Mouse (Mus musculus) gonadal fat pad, adult 2 months (tissue): ENCODE measurements around the gene Gm5890. TPM values are rescaled to one million over a fixed set of nuclear protein-coding genes. Genes with fewer than 3 reads are reported as not detected.
"Not testable (repeated sequence)": the region's sequence is repeated elsewhere in the genome, so short reads cannot be mapped to it uniquely, and the experiment has no call there.

Experiments used
- DNase-seq: peaks from one replicate; pipeline ENCODE4 v3.0.0-alpha.2; 2012; ENCODE audit warnings: low read depth
- polyA plus RNA-seq: library from polyadenylated mRNA; depleted of rRNA; stranded (reverse); fragments of >200 nt; gene quantifications from 2 replicates; pipeline ENCODE4 v1.2.3, GENCODE M21; 2012; rRNA removed

Gm5890 gene
- not detected in 2 replicates for polyA plus RNA-seq

DNA sequence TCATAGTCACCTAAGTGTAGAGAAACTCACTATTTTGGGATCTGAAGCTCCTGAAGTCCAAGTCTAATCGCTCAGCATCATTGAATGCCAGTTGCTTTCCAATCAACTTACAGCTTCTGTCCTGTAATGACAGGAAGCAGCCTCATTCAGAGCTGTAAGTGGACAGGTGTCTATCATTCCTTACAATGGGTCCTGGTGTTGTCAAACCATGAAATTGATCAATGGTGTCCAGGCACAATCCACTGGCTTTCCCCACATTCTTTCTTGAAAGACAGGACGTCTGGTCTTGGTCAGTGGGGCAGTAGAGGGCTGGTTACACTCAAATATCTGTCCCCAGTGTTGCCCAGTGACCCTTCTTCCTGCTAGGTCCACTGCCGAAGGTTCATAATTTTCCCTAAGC lies at the start of gene Gm5890:
Gene Gm5890 (minus strand): TSS at position 101 of the 400 bp plus-strand sequence.
- DNase-seq, result not testable (repeated sequence)

DNA sequence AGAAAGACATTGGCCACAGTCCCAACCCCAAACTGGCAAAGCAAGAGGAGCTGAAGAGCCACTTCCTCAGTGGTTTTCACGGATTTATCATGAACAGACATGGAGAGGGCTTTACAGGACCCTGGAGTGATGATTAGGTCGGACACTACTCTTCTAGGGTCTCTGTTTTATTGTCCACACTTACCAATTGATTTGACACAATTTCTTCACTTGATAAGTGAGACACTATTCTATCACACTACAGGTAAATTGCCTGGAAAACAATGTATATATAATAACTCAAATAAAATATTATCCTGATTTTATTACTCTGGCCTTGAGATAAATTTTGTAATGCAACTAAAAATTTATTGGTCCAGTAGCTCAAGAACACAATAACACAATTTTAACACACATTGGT lies 28.9 kb downstream of the Gm5890 start, which contains the start of gene Gm4498:
Gene Gm4498 (minus strand): TSS at position 101 of the 400 bp plus-strand sequence.
- not testable (repeated sequence) for DNase-seq

Other genes with a start within 250 kb of the Gm5890 start
- 0.08 TPM in 1 of 2 replicates, not detected in the other for gene Vmn1r91, start 163.2 kb downstream of the Gm5890 start, polyA plus RNA-seq
- gene Gm16442, start 140.3 kb downstream of the Gm5890 start, polyA plus RNA-seq, result not detected in 2 replicates
- not detected in 2 replicates for gene Vmn1r93, start 123.7 kb downstream of the Gm5890 start, polyA plus RNA-seq
- not detected in 2 replicates for gene Vmn1r94, start 94.5 kb downstream of the Gm5890 start, polyA plus RNA-seq
- gene Vmn1r95, start 69.1 kb downstream of the Gm5890 start, polyA plus RNA-seq, result not detected in 2 replicates
- gene Gm6164, start 57.2 kb downstream of the Gm5890 start, polyA plus RNA-seq, result not detected in 2 replicates
- not detected in 2 replicates for gene Gm4498, start 29.0 kb downstream of the Gm5890 start, polyA plus RNA-seq
- gene Gm4133, start 71.2 kb upstream of the Gm5890 start, polyA plus RNA-seq, result not detected in 2 replicates
- not detected in 2 replicates for gene Gm5728, start 112.6 kb upstream of the Gm5890 start, polyA plus RNA-seq
- not detected in 2 replicates for gene Vmn1r100, start 155.1 kb upstream of the Gm5890 start, polyA plus RNA-seq
- gene Vmn1r101, start 179.8 kb upstream of the Gm5890 start, polyA plus RNA-seq, result not detected in 2 replicates
- gene Gm10670, start 212.1 kb upstream of the Gm5890 start, polyA plus RNA-seq, result not detected in 2 replicates
- gene Vmn1r103, start 247.7 kb upstream of the Gm5890 start, polyA plus RNA-seq, result not detected in 2 replicates